Mouse (Mus musculus) limb, embryonic 15.5 days (tissue): ENCODE measurements at regions not wholly inside any gene's neighbourhood (a gene's known extent, or its start where the extent isn't known, plus 50 kb on each side); places are given as distances from the start of the nearest gene placed in this dataset.

ENCODE experiments used
- ATAC-seq: fragments of 200-750 bp; cut with Nextera tagmentation; 2 replicates; pipeline ENCODE4 v1.8.0; 2017; ENCODE audit warnings: low read depth, moderate TSS enrichment; ENCODE audit not compliant: insufficient number of reproducible peaks, low FRiP score, low TSS enrichment
- H3K27ac ChIP-seq: fragments of 300-500 bp; sonication (generic); 2 replicates; pipeline ENCODE4 v1.5.1; 2015; ENCODE audit warnings: moderate library complexity, mild to moderate bottlenecking, inconsistent platforms
- H3K27me3 ChIP-seq: fragments of 300-500 bp; sonication (generic); 2 replicates; pipeline ENCODE4 v1.6.1; 2015; ENCODE audit warnings: inconsistent platforms
- H3K36me3 ChIP-seq: fragments of 300-500 bp; sonication (generic); 2 replicates; pipeline ENCODE4 v1.6.1; 2015; ENCODE audit warnings: inconsistent platforms
- H3K4me1 ChIP-seq: fragments of 300-500 bp; sonication (generic); 2 replicates; pipeline ENCODE4 v1.6.1; 2015; ENCODE audit warnings: inconsistent platforms
- H3K4me2 ChIP-seq: fragments of 300-500 bp; sonication (generic); 2 replicates; pipeline ENCODE4 v1.6.1; 2015; ENCODE audit warnings: mild to moderate bottlenecking, inconsistent platforms
- H3K4me3 ChIP-seq: fragments of 300-500 bp; sonication (generic); 2 replicates; pipeline ENCODE4 v1.5.1; 2015; ENCODE audit warnings: mild to moderate bottlenecking, inconsistent platforms
- H3K9ac ChIP-seq: fragments of 300-500 bp; sonication (generic); 2 replicates; pipeline ENCODE4 v1.6.1; 2015; ENCODE audit warnings: inconsistent platforms
- H3K9me3 ChIP-seq: fragments of 300-500 bp; sonication (generic); 2 replicates; pipeline ENCODE4 v1.6.1; 2016; ENCODE audit warnings: inconsistent platforms
- WGBS: fragments of 180-500 bp; shearing (Covaris S2); methylation state at CpG from one replicate; pipeline ENCODE4 v1.1.7; 2015; 5-methylcytosine and 5-hydroxymethylcytosine counted together

DNA sequence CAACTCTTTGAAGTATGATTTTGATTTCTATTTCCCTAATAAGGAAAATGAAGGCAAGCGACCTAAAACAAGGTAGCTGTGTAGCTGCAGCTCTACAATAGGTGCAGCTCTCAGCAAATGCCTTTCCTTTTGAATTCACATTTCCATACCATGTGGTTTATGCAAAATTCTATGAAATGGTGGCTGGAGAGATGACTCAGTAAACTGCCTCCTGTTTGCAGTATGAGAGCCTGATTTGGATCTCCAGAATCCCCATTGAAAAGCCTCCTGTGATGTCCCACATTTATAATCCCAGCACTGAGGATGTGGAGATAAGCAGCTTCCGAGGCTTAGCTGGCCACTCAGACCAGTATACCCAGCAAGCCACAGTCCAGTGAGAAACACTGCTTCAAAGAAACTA, 59.6 kb downstream of the Npy1r start:
- no peaks in the 10 kb centered on the region for H3K4me1 ChIP-seq
- no peak overlapping the region for H3K4me3 ChIP-seq
- WGBS, result 81% methylated on average over 2 of the region's 2 CpGs
- no peak for ATAC-seq
- no peak overlapping the region for H3K27ac ChIP-seq
- H3K36me3 ChIP-seq, result no peaks in the 10 kb centered on the region
- no peaks in the 10 kb centered on the region for H3K9me3 ChIP-seq
- no peak overlapping the region for H3K9ac ChIP-seq
- no peaks in the 10 kb centered on the region for H3K27me3 ChIP-seq
- H3K4me2 ChIP-seq, result no peak overlapping the region

DNA sequence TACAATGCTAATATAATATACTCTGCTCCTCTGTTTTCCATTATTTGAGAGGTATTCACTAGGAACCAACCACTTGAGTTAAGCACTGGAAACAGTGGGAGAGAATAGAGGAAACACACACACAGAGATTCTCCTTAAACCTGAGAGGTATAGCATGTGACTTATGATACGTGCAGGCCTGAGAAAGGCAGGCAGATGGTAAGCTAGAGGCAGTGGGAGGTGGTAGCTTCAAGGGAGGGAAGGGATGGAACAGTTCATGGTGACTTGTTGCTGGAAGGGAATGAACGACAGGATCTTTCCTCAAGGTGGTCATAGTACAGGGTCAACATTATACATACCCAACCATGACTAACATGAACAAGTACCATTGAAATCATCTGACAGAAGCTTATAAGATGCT, 60.8 kb downstream of the Npy1r start:
- H3K4me1 ChIP-seq, result no peaks in the 10 kb centered on the region
- no peak overlapping the region for H3K27ac ChIP-seq
- no peak for ATAC-seq
- H3K9me3 ChIP-seq, result no peaks in the 10 kb centered on the region
- H3K4me3 ChIP-seq, result no peak overlapping the region
- H3K27me3 ChIP-seq, result no peaks in the 10 kb centered on the region
- 74% methylated on average over 2 of the region's 2 CpGs for WGBS
- no peaks in the 10 kb centered on the region for H3K36me3 ChIP-seq
- no peak overlapping the region for H3K9ac ChIP-seq
- no peak overlapping the region for H3K4me2 ChIP-seq

GRCm38 (mm10) chr8:66758519-66758918, 61.5 kb downstream of the Npy1r start:
- Histone ChIP-seq H3K27ac (no peak overlapping the region), H3K9ac (no peak overlapping the region), H3K27me3 (no peaks in the 10 kb centered on the region), H3K4me3 (no peak overlapping the region), H3K36me3 (no peaks in the 10 kb centered on the region), H3K4me2 (no peak overlapping the region), H3K9me3 (no peaks in the 10 kb centered on the region), H3K4me1 (no peaks in the 10 kb centered on the region)
- 90% methylated on average over 2 of the region's 2 CpGs for WGBS
- no peak for ATAC-seq

DNA sequence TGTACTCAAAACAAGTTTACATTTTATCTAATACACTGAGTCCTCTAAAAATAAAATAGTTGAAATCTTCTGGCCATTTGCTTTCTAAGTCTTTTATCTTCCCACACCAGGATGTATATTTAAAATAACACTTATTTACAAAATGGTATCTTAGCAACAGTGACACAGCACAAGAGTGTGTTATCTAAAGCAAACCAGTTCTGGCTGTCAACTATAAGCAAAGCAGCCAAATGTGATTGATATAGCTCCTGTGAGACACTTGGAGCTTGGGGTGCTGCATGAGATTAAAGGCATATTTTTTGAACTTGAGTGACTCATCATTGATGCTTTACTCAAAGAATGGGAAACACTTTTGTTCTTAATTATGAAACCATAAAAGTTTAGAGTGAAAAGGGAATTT, 62.7 kb downstream of the Npy1r start:
- no peaks in the 10 kb centered on the region for H3K4me1 ChIP-seq

GRCm38 (mm10) chr8:66760958-66761583, 64.1 kb downstream of the Npy1r start:
- no peaks in the 10 kb centered on the region for H3K36me3 ChIP-seq
- H3K27ac ChIP-seq, result no peak overlapping the region
- WGBS, result 72% methylated on average over 3 of the region's 3 CpGs
- H3K4me2 ChIP-seq, result no peak overlapping the region
- ATAC-seq, result no peak
- no peaks in the 10 kb centered on the region for H3K4me1 ChIP-seq
- H3K9me3 ChIP-seq, result no peaks in the 10 kb centered on the region
- no peak overlapping the region for H3K4me3 ChIP-seq
- H3K27me3 ChIP-seq, result no peaks in the 10 kb centered on the region
- H3K9ac ChIP-seq, result no peak overlapping the region

More for the DNA sequence above, 62.7 kb downstream of the Npy1r start:
- no peaks in the 10 kb centered on the region for H3K36me3 ChIP-seq
- no peak overlapping the region for H3K4me3 ChIP-seq
- H3K9ac ChIP-seq, result no peak overlapping the region
- no peak overlapping the region for H3K4me2 ChIP-seq
- H3K27me3 ChIP-seq, result no peaks in the 10 kb centered on the region
- no peaks in the 10 kb centered on the region for H3K9me3 ChIP-seq
- no peak overlapping the region for H3K27ac ChIP-seq
- ATAC-seq, result no peak

DNA sequence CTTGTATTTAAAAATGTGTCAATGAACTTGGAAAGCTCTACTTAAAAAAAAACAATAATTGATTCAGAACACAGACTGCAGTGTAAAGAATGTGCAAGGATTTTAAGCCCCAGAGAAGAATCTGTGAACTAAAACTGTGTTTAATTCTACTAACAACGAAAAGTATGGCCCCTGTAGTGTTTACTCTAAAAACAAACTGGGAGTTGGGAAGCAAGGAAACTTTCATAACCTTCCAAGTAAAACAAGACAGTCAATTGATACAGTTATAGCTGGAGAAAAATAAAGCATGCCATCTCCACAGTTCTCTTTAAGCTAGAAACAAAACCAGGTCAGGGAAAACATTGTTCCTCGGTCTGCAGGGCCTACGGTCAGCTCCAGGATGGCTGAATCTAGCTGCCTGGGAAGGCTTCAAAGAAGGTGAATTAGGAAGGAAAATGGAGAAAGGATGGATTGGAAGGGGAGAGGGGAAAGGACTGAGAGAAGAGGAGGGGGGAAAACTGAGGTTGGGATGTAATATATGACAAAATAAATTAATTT, 68.1 kb downstream of the Npy1r start:
- no peaks in the 10 kb centered on the region for H3K9me3 ChIP-seq
- no peak for ATAC-seq
- 59% methylated on average over 3 of the region's 3 CpGs for WGBS

DNA sequence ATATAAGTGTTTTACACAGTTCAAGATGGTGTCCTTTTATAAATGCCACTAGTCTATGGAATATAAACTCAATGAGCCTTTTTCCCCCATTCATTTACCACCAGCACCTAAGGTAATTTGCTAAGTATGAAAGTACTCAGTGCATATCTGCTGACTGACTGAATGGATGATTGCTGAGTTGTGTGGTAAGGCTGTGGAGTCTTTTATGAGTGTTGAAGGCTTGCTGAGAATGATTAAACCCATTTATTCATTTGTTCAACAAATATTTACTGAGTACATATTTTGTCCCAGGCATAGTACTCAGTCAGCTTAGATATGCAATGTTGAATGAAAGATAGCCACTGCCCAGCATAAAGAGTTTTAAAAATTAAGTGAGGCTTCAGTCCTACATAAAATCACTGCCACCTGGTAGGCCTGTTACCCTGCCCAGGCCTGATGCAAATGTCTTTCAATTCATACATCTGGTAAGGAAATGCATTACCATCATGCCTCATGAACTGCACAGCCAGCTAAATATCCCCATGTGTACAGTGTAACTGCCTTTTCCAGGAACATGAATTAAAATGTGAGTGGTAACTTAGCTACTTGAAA, 71.5 kb downstream of the Npy1r start:
- H3K4me2 ChIP-seq, result no peak overlapping the region
- no peaks in the 10 kb centered on the region for H3K9me3 ChIP-seq
- H3K36me3 ChIP-seq, result no peaks in the 10 kb centered on the region
- no peak overlapping the region for H3K4me3 ChIP-seq
- no peaks in the 10 kb centered on the region for H3K27me3 ChIP-seq
- no peak overlapping the region for H3K27ac ChIP-seq
- no peaks in the 10 kb centered on the region for H3K4me1 ChIP-seq
- ATAC-seq, result no peak
- no peak overlapping the region for H3K9ac ChIP-seq

More for the DNA sequence above, 68.1 kb downstream of the Npy1r start:
- H3K27me3 ChIP-seq, result no peaks in the 10 kb centered on the region
- no peak overlapping the region for H3K27ac ChIP-seq
- H3K9ac ChIP-seq, result no peak overlapping the region
- H3K36me3 ChIP-seq, result no peaks in the 10 kb centered on the region
- no peak overlapping the region for H3K4me2 ChIP-seq
- H3K4me3 ChIP-seq, result no peak overlapping the region
- no peaks in the 10 kb centered on the region for H3K4me1 ChIP-seq

- WGBS, result 74% methylated on average over 4 of the region's 4 CpGs
These were observed 74.1 kb downstream of the Npy1r start for GRCm38 (mm10) chr8:66771111-66771510.

DNA sequence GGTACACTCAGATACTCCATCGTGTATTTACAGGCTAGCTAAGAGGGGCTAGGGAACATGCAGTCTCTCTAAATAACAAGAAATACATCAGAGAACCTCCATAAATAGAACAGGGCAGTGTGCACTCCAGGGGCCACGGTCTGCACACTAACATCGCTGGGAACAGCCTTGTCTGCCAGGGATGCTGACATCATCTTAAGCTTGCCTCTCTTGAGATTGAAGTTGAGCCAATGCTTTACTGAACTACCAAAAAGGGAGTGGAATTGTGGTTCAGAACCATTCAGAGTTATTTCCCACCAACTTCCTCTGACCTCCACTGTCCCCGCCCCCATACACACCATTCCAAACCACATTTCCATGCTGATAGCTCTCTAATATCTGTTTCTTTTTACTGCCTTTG, 75.7 kb downstream of the Npy1r start:
- 51% methylated on average over 4 of the region's 4 CpGs for WGBS
- Histone ChIP-seq H3K36me3 (no peaks in the 10 kb centered on the region), H3K9me3 (no peaks in the 10 kb centered on the region), H3K27me3 (no peaks in the 10 kb centered on the region), H3K4me2 (no peak overlapping the region), H3K4me1 (0 out of 2 replicates have a peak, but pooled peaks cover 5% of the 10 kb centered on the region), H3K4me3 (no peak overlapping the region), H3K27ac (no peak overlapping the region), H3K9ac (no peak overlapping the region)
- ATAC-seq, result no peak

More at GRCm38 (mm10) chr8:66771111-66771510, 74.1 kb downstream of the Npy1r start:
- no peaks in the 10 kb centered on the region for H3K9me3 ChIP-seq
- no peaks in the 10 kb centered on the region for H3K27me3 ChIP-seq
- no peak overlapping the region for H3K4me2 ChIP-seq
- H3K36me3 ChIP-seq, result no peaks in the 10 kb centered on the region
- H3K9ac ChIP-seq, result no peak overlapping the region
- no peak for ATAC-seq
- H3K4me3 ChIP-seq, result no peak overlapping the region
- no peaks in the 10 kb centered on the region for H3K4me1 ChIP-seq
- no peak overlapping the region for H3K27ac ChIP-seq

DNA sequence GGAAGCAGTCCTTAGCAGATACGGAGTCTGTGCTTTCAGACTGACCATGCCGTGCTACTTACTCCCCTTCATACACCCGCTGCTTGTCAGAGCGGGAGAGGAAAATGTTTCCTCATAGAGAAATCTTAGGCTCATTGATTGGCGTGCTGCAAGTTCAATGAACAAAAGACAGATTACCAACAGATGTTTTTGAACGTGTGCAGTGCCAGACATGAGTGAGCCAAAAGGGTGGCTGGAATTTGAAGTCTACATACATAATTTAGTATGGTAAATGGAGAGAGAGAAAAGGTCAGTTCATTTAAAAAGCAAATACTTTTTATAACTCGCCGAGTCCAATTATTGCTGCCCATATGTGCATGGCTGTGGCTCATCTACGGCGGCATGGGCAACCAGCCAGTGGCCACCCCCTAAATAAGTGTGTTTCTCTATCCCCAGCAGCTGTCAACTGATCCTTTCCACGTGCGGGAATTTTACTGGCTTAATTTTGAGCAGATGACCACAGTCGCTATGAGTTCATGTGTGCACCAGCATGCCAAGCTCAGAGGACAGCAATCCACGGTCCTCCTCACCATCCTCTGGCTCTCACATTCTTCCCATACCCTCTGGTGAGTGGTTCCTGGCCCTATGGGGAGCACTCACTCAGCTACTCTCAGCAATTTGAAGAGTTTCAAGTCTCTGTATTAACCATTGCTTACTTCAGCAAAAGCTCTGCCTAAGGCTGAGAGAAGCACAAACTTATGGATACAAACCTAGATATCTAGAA, 80.3 kb downstream of the Npy1r start:
- Histone ChIP-seq H3K27ac (0 out of 2 replicates have a peak overlapping the region, but pooled peaks have one; percentile 22), H3K27me3 (no peaks in the 10 kb centered on the region), H3K4me3 (no peak overlapping the region), H3K9me3 (no peaks in the 10 kb centered on the region), H3K9ac (no peak overlapping the region), H3K36me3 (no peaks in the 10 kb centered on the region), H3K4me1 (0 out of 2 replicates have a peak, but pooled peaks cover 7% of the 10 kb centered on the region), H3K4me2 (peak overlapping the region; percentile 19; the same call in 1 of the 2 replicates)
- peak; percentile 65 for ATAC-seq
- WGBS, result 28% methylated on average over 14 of the region's 14 CpGs

DNA sequence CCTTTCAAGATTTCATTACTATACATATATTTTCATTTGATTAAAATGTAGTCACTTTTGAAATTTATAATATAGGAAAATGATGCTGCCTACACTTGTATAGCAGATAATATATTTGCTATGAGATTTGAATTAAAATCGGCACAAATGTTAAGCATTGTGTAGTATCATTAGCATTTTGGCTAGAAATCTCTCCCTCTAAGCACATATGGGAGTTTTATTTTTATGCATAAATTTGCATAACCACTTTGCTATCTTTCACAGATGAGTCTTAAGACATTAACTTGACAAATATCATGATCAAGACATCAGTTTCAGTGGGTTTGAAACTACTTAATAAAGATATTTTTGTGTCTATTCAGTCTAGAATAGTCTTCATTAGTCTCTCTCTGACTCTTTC, 80.4 kb upstream of the Naf1 start:
- WGBS, result 89% methylated on average over 1 of the region's 1 CpGs
- no peak overlapping the region for H3K4me2 ChIP-seq
- no peaks in the 10 kb centered on the region for H3K36me3 ChIP-seq
- no peak for ATAC-seq
- H3K9ac ChIP-seq, result no peak overlapping the region
- no peak overlapping the region for H3K4me3 ChIP-seq
- 0 out of 2 replicates have a peak, but pooled peaks cover 7% of the 10 kb centered on the region for H3K4me1 ChIP-seq
- H3K27me3 ChIP-seq, result no peaks in the 10 kb centered on the region
- H3K27ac ChIP-seq, result no peak overlapping the region
- no peaks in the 10 kb centered on the region for H3K9me3 ChIP-seq

DNA sequence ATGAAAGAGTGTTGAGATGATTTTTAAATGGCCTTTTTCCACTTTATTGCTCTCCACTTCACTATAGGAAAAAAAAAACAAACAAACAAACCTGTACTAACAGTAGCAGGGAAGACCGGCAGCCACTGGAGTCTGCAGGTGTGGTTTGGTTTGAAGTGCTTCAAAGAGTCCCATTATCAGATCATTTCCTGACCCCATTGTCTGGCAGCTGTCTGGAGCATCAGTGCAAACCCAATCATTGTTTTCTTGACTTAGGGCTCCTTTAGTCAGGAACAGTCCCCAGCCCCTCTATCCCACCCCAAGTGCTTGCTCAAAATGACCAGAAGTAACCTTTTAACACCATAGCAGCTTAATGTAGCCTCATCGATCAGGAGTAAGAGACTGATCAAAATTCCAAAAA, 77.4 kb upstream of the Naf1 start:
- H3K9ac ChIP-seq, result no peak overlapping the region
- no peaks in the 10 kb centered on the region for H3K36me3 ChIP-seq
- 0 out of 2 replicates have a peak, but pooled peaks cover 2% of the 10 kb centered on the region for H3K4me1 ChIP-seq
- H3K27me3 ChIP-seq, result no peaks in the 10 kb centered on the region
- ATAC-seq, result no peak
- no peak overlapping the region for H3K4me3 ChIP-seq
- no peak overlapping the region for H3K4me2 ChIP-seq
- WGBS, result 79% methylated on average over 2 of the region's 2 CpGs
- H3K9me3 ChIP-seq, result no peaks in the 10 kb centered on the region
- no peak overlapping the region for H3K27ac ChIP-seq
